Mouse (Mus musculus): ENCODE measurements at regions not wholly inside any gene's neighbourhood (a gene's known extent, or its start where the extent isn't known, plus 50 kb on each side); places are given as distances from the start of the nearest gene placed in this dataset.
A peak's percentile ranks its signal among the peaks of the same experiment; 100 is the strongest.
"Not testable (repeated sequence)": the region's sequence is repeated elsewhere in the genome, so short reads cannot be mapped to it uniquely, and the experiment has no call there.

GRCm38 (mm10) chr7:73607450-73608005 is 65.9 kb upstream of the Chd2 start:
- Histone ChIP-seq H3K4me2 (peak overlapping the region; percentile 81), H3K27me3 (no peaks in the 10 kb centered on the region), H3K9me3 (replicated peaks) (no peaks in the 10 kb centered on the region), H3K36me3 (no peaks in the 10 kb centered on the region), H3K4me1 (replicated peaks) (peaks cover 38% of the 10 kb centered on the region), H3K27ac (peak overlapping the region; percentile 82), H3K4me3 (replicated peaks) (peak overlapping the region; percentile 58), H3K9ac (peak overlapping the region; percentile 71)
- 9% methylated on average over 11 of the region's 11 CpGs for WGBS (ENCODE audit: insufficient replicate concordance)
- ATAC-seq (ENCODE audit: low read depth) (no peak), DNase-seq (no peak)

- ATAC-seq (ENCODE audit: low read depth) (peak; percentile 95), DNase-seq (peak; percentile 89)
- H3K27me3 ChIP-seq = no peaks in the 10 kb centered on the region
- 3% methylated on average over 30 of the region's 30 CpGs for WGBS (ENCODE audit: insufficient replicate concordance)
- peaks cover 44% of the 10 kb centered on the region for H3K4me1 ChIP-seq (replicated peaks)
- peak overlapping the region; percentile 58 for H3K4me3 ChIP-seq (replicated peaks)
- H3K36me3 ChIP-seq = no peaks in the 10 kb centered on the region
- H3K9me3 ChIP-seq (replicated peaks) = no peaks in the 10 kb centered on the region
- peak overlapping the region; percentile 71 for H3K9ac ChIP-seq
- H3K4me2 ChIP-seq = peak overlapping the region; percentile 81
- peak overlapping the region; percentile 82 for H3K27ac ChIP-seq
Observed at GRCm38 (mm10) chr7:73606677-73607449, 65.2 kb upstream of the Chd2 start.

- DNase-seq (no peak), ATAC-seq (ENCODE audit: low read depth) (no peak)
- H3K27me3 ChIP-seq = no peaks in the 10 kb centered on the region
- no peaks in the 10 kb centered on the region for H3K9me3 ChIP-seq (replicated peaks)
- H3K4me2 ChIP-seq = no peak overlapping the region
- H3K4me1 ChIP-seq (replicated peaks) = peaks cover 67% of the 10 kb centered on the region
- WGBS (ENCODE audit: insufficient replicate concordance) = 74% methylated on average over 2 of the region's 2 CpGs
- no peaks in the 10 kb centered on the region for H3K36me3 ChIP-seq
- no peak overlapping the region for H3K9ac ChIP-seq
- no peak overlapping the region for H3K27ac ChIP-seq
- no peak overlapping the region for H3K4me3 ChIP-seq (replicated peaks)
Observed at GRCm38 (mm10) chr7:73604597-73604996, 63.0 kb upstream of the Chd2 start.

- no peak for ATAC-seq (ENCODE audit: low read depth)
Observed at GRCm38 (mm10) chr7:73602815-73603551, 61.4 kb upstream of the Chd2 start.

GRCm38 (mm10) chr7:73601336-73601735 is 59.7 kb upstream of the Chd2 start:
- 71% methylated on average over 2 of the region's 2 CpGs for WGBS (ENCODE audit: insufficient replicate concordance)

More at GRCm38 (mm10) chr7:73602815-73603551, 61.4 kb upstream of the Chd2 start:
- Histone ChIP-seq H3K27ac (no peak overlapping the region; the same call in 1 of the 2 replicates), H3K9me3 (replicated peaks) (no peaks in the 10 kb centered on the region), H3K36me3 (no peaks in the 10 kb centered on the region), H3K4me3 (replicated peaks) (no peak overlapping the region), H3K27me3 (no peaks in the 10 kb centered on the region), H3K4me1 (replicated peaks) (peaks cover 73% of the 10 kb centered on the region), H3K4me2 (no peak overlapping the region), H3K9ac (no peak overlapping the region)
- 69% methylated on average over 4 of the region's 4 CpGs for WGBS (ENCODE audit: insufficient replicate concordance)
- no peak for DNase-seq

GRCm38 (mm10) chr7:73600776-73601175 is 59.1 kb upstream of the Chd2 start:
- Histone ChIP-seq H3K27me3 (no peaks in the 10 kb centered on the region), H3K36me3 (no peaks in the 10 kb centered on the region), H3K27ac (0 out of 2 replicates have a peak overlapping the region, but pooled peaks have one; percentile 15), H3K4me1 (replicated peaks) (peaks cover 76% of the 10 kb centered on the region), H3K9me3 (replicated peaks) (no peaks in the 10 kb centered on the region), H3K4me2 (peak overlapping the region; percentile 38), H3K9ac (no peak overlapping the region), H3K4me3 (replicated peaks) (no peak overlapping the region)
- DNase-seq (no peak), ATAC-seq (ENCODE audit: low read depth) (peak; percentile 69)
- 14% methylated on average over 1 of the region's 1 CpGs for WGBS (ENCODE audit: insufficient replicate concordance)

More at GRCm38 (mm10) chr7:73601336-73601735, 59.7 kb upstream of the Chd2 start:
- peak overlapping the region; percentile 15 for H3K27ac ChIP-seq
- no peak for ATAC-seq (ENCODE audit: low read depth)
- peak overlapping the region; percentile 38; the same call in 1 of the 2 replicates for H3K4me2 ChIP-seq
- no peak overlapping the region for H3K4me3 ChIP-seq (replicated peaks)
- H3K36me3 ChIP-seq = no peaks in the 10 kb centered on the region
- H3K4me1 ChIP-seq (replicated peaks) = peaks cover 76% of the 10 kb centered on the region
- H3K27me3 ChIP-seq = no peaks in the 10 kb centered on the region
- no peak for DNase-seq
- peak overlapping the region; percentile 18; the same call in 1 of the 2 replicates for H3K9ac ChIP-seq
- H3K9me3 ChIP-seq (replicated peaks) = no peaks in the 10 kb centered on the region

GRCm38 (mm10) chr7:73600003-73600385 is 58.4 kb upstream of the Chd2 start:
- peaks cover 81% of the 10 kb centered on the region for H3K4me1 ChIP-seq (replicated peaks)
- peak overlapping the region; percentile 74 for H3K27ac ChIP-seq
- peak overlapping the region; percentile 28; the same call in 1 of the 2 replicates for H3K9ac ChIP-seq
- H3K27me3 ChIP-seq; ATAC-seq (ENCODE audit: low read depth); DNase-seq; H3K36me3 ChIP-seq; H3K4me3 ChIP-seq (replicated peaks); H3K9me3 ChIP-seq (replicated peaks): not testable (repeated sequence)
- 83% methylated on average over 3 of the region's 3 CpGs for WGBS (ENCODE audit: insufficient replicate concordance)
- peak overlapping the region; percentile 43 for H3K4me2 ChIP-seq

- peak; percentile 53 for ATAC-seq (ENCODE audit: low read depth)
Observed at GRCm38 (mm10) chr7:73599354-73600002, 57.8 kb upstream of the Chd2 start.

GRCm38 (mm10) chr7:73597968-73598367 is 56.3 kb upstream of the Chd2 start:
- DNase-seq = no peak
- Histone ChIP-seq H3K9ac (no peak overlapping the region), H3K4me2 (no peak overlapping the region), H3K4me1 (replicated peaks) (peaks cover 92% of the 10 kb centered on the region), H3K9me3 (replicated peaks) (no peaks in the 10 kb centered on the region), H3K27me3 (no peaks in the 10 kb centered on the region), H3K36me3 (no peaks in the 10 kb centered on the region), H3K4me3 (replicated peaks) (no peak overlapping the region), H3K27ac (peak overlapping the region; percentile 13; the same call in 1 of the 2 replicates)
- ATAC-seq (ENCODE audit: low read depth) = no peak
- WGBS (ENCODE audit: insufficient replicate concordance) = 75% methylated on average over 5 of the region's 5 CpGs

More at GRCm38 (mm10) chr7:73599354-73600002, 57.8 kb upstream of the Chd2 start:
- 50% methylated on average over 9 of the region's 9 CpGs for WGBS (ENCODE audit: insufficient replicate concordance)
- H3K4me3 ChIP-seq (replicated peaks) = no peak overlapping the region
- H3K4me2 ChIP-seq = peak overlapping the region; percentile 43
- no peaks in the 10 kb centered on the region for H3K36me3 ChIP-seq
- H3K4me1 ChIP-seq (replicated peaks) = peaks cover 83% of the 10 kb centered on the region
- peak overlapping the region; percentile 74 for H3K27ac ChIP-seq
- H3K9me3 ChIP-seq (replicated peaks) = no peaks in the 10 kb centered on the region
- no peaks in the 10 kb centered on the region for H3K27me3 ChIP-seq
- no peak for DNase-seq
- H3K9ac ChIP-seq = peak overlapping the region; percentile 28; the same call in 1 of the 2 replicates

GRCm38 (mm10) chr7:73596866-73597840 is 55.5 kb upstream of the Chd2 start:
- Histone ChIP-seq H3K36me3 (no peaks in the 10 kb centered on the region), H3K4me1 (replicated peaks) (peaks cover 83% of the 10 kb centered on the region), H3K27ac (0 out of 2 replicates have a peak overlapping the region, but pooled peaks have one; percentile 30), H3K4me3 (replicated peaks) (no peak overlapping the region), H3K9me3 (replicated peaks) (no peaks in the 10 kb centered on the region), H3K27me3 (no peaks in the 10 kb centered on the region), H3K4me2 (no peak overlapping the region), H3K9ac (no peak overlapping the region)
- DNase-seq (no peak), ATAC-seq (ENCODE audit: low read depth) (no peak)
- 60% methylated on average over 11 of the region's 11 CpGs for WGBS (ENCODE audit: insufficient replicate concordance)

Data from liver, embryonic 13.5 days (tissue).